Mouse (Mus musculus): ENCODE measurements around the gene Hoxa6.

The Hoxa6 gene

GRCm38 (mm10) chr6:52163366-52164031 lies 45.0 kb downstream of the Hoxa6 start:
- DNase-seq (ENCODE audit: low spot score) = no peak

GRCm38 (mm10) chr6:52162611-52163365 lies 45.7 kb downstream of the Hoxa6 start:
- DNase-seq (ENCODE audit: low spot score) = no peak

- no peak for DNase-seq (ENCODE audit: low spot score)
Measured at GRCm38 (mm10) chr6:52162093-52162380, 46.5 kb downstream of the Hoxa6 start.

DNA sequence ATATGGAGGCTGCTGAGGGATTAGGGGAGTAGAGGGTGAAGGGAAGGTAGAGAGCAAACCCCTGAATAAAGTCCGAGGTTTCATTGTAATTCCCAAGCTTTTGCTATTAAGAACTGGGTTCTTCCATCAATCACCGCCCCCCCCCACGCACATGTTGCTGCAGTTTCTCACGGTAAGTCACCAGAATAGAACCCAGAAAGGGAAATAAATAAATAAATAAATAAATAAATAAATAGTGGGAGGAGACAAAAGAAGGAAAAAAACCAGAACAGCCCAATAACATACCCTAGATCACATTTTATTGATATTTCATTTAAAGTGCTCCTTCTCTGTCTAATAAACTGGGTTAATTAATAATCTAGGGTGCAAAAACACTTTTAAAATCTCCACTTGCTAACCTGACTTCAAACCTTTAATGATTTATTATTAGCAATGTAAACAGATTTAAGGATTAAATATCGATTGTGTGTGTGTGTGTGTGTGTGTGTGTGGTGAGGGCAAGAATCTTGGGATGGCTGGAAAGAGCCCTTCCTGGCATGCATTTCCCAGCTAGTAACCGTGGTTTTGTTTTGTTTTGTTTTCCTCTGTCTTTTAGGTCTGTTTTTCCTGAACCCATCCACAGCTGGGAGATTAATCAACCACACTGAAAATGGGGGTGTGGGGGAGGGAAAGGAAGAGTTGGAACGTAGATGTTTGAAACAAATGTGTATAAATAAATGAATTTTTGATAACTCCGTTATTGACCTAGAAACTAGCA lies 47.0 kb downstream of the Hoxa6 start:
- no peak for DNase-seq (ENCODE audit: low spot score)

DNA sequence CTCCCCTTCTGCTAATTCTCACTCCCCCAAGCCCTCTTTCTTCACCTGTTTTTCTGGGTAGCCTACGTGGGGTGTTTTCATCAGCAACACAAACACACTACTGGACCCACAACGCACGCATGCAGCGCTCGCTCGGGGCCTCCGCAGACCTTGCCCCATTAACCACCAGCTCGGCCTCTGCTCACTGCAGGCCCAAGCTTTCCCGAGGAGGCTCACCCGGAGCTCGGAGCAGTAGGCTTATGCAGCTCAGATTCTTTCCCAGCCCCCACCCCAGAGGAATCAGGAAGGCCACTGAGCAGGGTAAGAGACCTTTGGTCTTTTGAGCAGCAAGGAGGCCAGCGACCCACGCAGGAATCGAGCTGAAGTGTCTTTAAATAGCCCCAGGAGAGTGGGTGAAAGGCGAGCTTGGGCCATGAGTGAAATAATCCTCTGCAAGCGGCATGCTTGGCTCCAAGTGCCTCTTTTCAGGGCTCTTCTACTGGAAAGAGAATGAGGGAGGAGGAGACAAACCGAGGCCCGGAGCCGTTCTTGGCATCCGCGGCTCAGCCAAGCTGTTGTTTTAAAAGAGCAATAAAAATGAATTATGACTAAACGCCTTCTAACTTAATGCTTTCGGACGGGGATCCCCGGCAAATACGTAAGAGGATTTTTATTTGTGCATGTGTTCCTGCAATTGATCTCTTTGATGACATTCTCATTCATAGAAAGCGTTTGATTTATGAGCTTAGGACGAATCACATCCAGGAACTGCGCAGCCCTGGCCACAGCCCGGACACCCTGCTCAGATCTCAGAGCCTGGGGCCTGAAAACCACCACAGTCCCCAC lies 47.8 kb downstream of the Hoxa6 start:
- DNase-seq (ENCODE audit: low spot score) = no peak

GRCm38 (mm10) chr6:52159979-52160378 lies 48.5 kb downstream of the Hoxa6 start:
- no peak for DNase-seq (ENCODE audit: low spot score)

GRCm38 (mm10) chr6:52159164-52159761 lies 49.3 kb downstream of the Hoxa6 start:
- no peak for DNase-seq (ENCODE audit: low spot score)

GRCm38 (mm10) chr6:52158276-52159051 lies 50.1 kb downstream of the Hoxa6 start, which contains the start of gene Hoxa1:
Hoxa1 (minus strand) TSS chr6:52158317.
- peak; percentile 59 for DNase-seq (ENCODE audit: low spot score)

- no peak for DNase-seq (ENCODE audit: low spot score)
Measured at GRCm38 (mm10) chr6:52157466-52158275, 50.9 kb downstream of the Hoxa6 start.

- DNase-seq (ENCODE audit: low spot score) = no peak
Measured at GRCm38 (mm10) chr6:52156551-52157200, 51.8 kb downstream of the Hoxa6 start.

Data from T-cell, adult 2 months (primary cell).